Mouse (Mus musculus) erythroid progenitor cell, adult 5-6 weeks (primary cell): ENCODE measurements at regions not wholly inside any gene's neighbourhood (a gene's known extent, or its start where the extent isn't known, plus 50 kb on each side); places are given as distances from the start of the nearest gene placed in this dataset.

Experiments
- ATAC-seq: replicated peaks from 2 replicates; pipeline ENCODE4 v1.8.0; 2016; ENCODE audit warnings: moderate number of reproducible peaks, mild to moderate bottlenecking, moderate TSS enrichment, inconsistent platforms; ENCODE audit not compliant: poor library complexity, low FRiP score, severe bottlenecking

- ATAC-seq: no peak
Measured at GRCm38 (mm10) chr1:193870731-193871130, 500.6 kb upstream of the Camk1g start.

- ATAC-seq: no peak
Measured at GRCm38 (mm10) chr1:193868639-193869320, 498.7 kb upstream of the Camk1g start.

- no peak for ATAC-seq
Measured at GRCm38 (mm10) chr1:193860767-193861299, 490.7 kb upstream of the Camk1g start.

- no peak for ATAC-seq
Measured at GRCm38 (mm10) chr1:193860354-193860753, 490.3 kb upstream of the Camk1g start.

- no peak for ATAC-seq
Measured at GRCm38 (mm10) chr1:193859257-193860125, 489.4 kb upstream of the Camk1g start.

- no peak for ATAC-seq
Measured at GRCm38 (mm10) chr1:193847922-193848321, 477.8 kb upstream of the Camk1g start.

- no peak for ATAC-seq
Measured at GRCm38 (mm10) chr1:193844868-193845267, 474.8 kb upstream of the Camk1g start.

GRCm38 (mm10) chr1:193844461-193844860 lies 474.4 kb upstream of the Camk1g start:
- ATAC-seq: no peak

GRCm38 (mm10) chr1:193800998-193801397 lies 430.9 kb upstream of the Camk1g start:
- no peak for ATAC-seq

- no peak for ATAC-seq
Measured at GRCm38 (mm10) chr1:193790579-193790978, 420.5 kb upstream of the Camk1g start.

- no peak for ATAC-seq
Measured at GRCm38 (mm10) chr1:193788496-193788895, 418.4 kb upstream of the Camk1g start.

GRCm38 (mm10) chr1:193787417-193787816 lies 417.3 kb upstream of the Camk1g start:
- no peak for ATAC-seq

GRCm38 (mm10) chr1:193784966-193785365 lies 414.9 kb upstream of the Camk1g start:
- ATAC-seq: no peak

- no peak for ATAC-seq
Measured at GRCm38 (mm10) chr1:193784526-193784925, 414.4 kb upstream of the Camk1g start.

GRCm38 (mm10) chr1:193778181-193778580 lies 408.1 kb upstream of the Camk1g start:
- ATAC-seq: no peak

- no peak for ATAC-seq
Measured at GRCm38 (mm10) chr1:193769546-193769945, 399.4 kb upstream of the Camk1g start.

GRCm38 (mm10) chr1:193764103-193764502 lies 394.0 kb upstream of the Camk1g start:
- ATAC-seq: no peak

- no peak for ATAC-seq
Measured at GRCm38 (mm10) chr1:193751819-193752251, 381.7 kb upstream of the Camk1g start.

GRCm38 (mm10) chr1:193750929-193751328 lies 380.8 kb upstream of the Camk1g start:
- no peak for ATAC-seq

GRCm38 (mm10) chr1:193747426-193747960 lies 377.4 kb upstream of the Camk1g start:
- no peak for ATAC-seq

GRCm38 (mm10) chr1:193742688-193743087 lies 372.6 kb upstream of the Camk1g start:
- no peak for ATAC-seq
